Mouse (Mus musculus) olfactory bulb, adult 2 months (tissue): ENCODE data around the gene Rab14. TPM values are rescaled to one million over a fixed set of nuclear protein-coding genes. Genes with fewer than 3 reads are reported as not detected.

Experiments
- H3K27ac ChIP-seq: fragments of 200-500 bp; 2 replicates; pipeline ENCODE4 v1.5.1; 2012; ENCODE audit warnings: low read depth, low read length; ENCODE audit not compliant: insufficient read depth
- H3K4me1 ChIP-seq: fragments of 200-500 bp; 2 replicates; pipeline ENCODE4 v1.6.1; 2012; ENCODE audit warnings: low read length; ENCODE audit not compliant: control insufficient read depth, insufficient read depth
- H3K4me3 ChIP-seq: fragments of 200-500 bp; 2 replicates; pipeline ENCODE4 v1.5.1; 2012; ENCODE audit warnings: mild to moderate bottlenecking, low read depth, low read length, moderate library complexity; ENCODE audit not compliant: insufficient read depth
- CTCF ChIP-seq: fragments of 200-500 bp; IDR thresholded peaks from 2 replicates; pipeline ENCODE4 v1.5.1; 2012; ENCODE audit warnings: low read depth, mild to moderate bottlenecking, low read length, moderate library complexity; ENCODE audit not compliant: insufficient read depth
- POLR2A ChIP-seq: fragments of 200-500 bp; IDR thresholded peaks from 2 replicates; pipeline ENCODE4 v1.6.1; 2012; ENCODE audit warnings: mild to moderate bottlenecking, low read depth, low read length, moderate library complexity; ENCODE audit not compliant: insufficient read depth
- WGBS: fragments of 180-500 bp; shearing (Covaris S2); methylation state at CpG from one replicate; pipeline ENCODE4 v1.1.7; 2018; 5-methylcytosine and 5-hydroxymethylcytosine counted together
- polyA plus RNA-seq: library from polyadenylated mRNA; stranded (reverse); fragments of >200 nt; gene quantifications from 2 replicates; pipeline ENCODE4 v1.2.4, GENCODE M21; 2012; ENCODE audit warnings: low replicate concordance; ENCODE audit not compliant: missing spikeins, insufficient read depth, insufficient read length

The Rab14 gene
- polyA plus RNA-seq, result 306 and 317 TPM in 2 replicates

- peak within 1 kb of the TSS; percentile 95 for H3K4me3 ChIP-seq
- H3K27ac ChIP-seq, result peak within 1 kb of the TSS; percentile 96
- peak; percentile 83 for TF ChIP-seq POLR2A
- no peak for TF ChIP-seq CTCF
- H3K4me1 ChIP-seq, result no peaks in the 10 kb centered on the region
- under 1% methylated on average over 44 of the region's 47 CpGs for WGBS
Measured at GRCm38 (mm10) chr2:35200898-35201668, at the start of gene Rab14. Gene Rab14, minus strand, starts transcription at chr2:35201120.

GRCm38 (mm10) chr2:35247763-35248162 lies 46.8 kb upstream of the Rab14 start:
- Histone ChIP-seq H3K4me3 (no peak overlapping the region), H3K4me1 (peaks cover 5% of the 10 kb centered on the region; the same call in 1 of the 2 replicates), H3K27ac (no peak overlapping the region)
- 81% methylated on average over 5 of the region's 5 CpGs for whole genome bisulfite sequencing
- no peak for TF ChIP-seq CTCF
- no peak for TF ChIP-seq POLR2A

- TF ChIP-seq POLR2A (no peak), CTCF (no peak)
- Histone ChIP-seq H3K27ac (no peak overlapping the region), H3K4me3 (no peak overlapping the region), H3K4me1 (peaks cover 5% of the 10 kb centered on the region; the same call in 1 of the 2 replicates)
- 44% methylated on average over 3 of the region's 3 CpGs for WGBS
Measured at GRCm38 (mm10) chr2:35244241-35244640, 43.3 kb upstream of the Rab14 start.

GRCm38 (mm10) chr2:35235021-35235420 lies 34.1 kb upstream of the Rab14 start:
- TF ChIP-seq CTCF (no peak), POLR2A (no peak)
- Histone ChIP-seq H3K4me1 (peaks cover 11% of the 10 kb centered on the region), H3K27ac (no peak overlapping the region; the same call in 1 of the 2 replicates), H3K4me3 (no peak overlapping the region)
- WGBS, result 26% methylated on average over 6 of the region's 6 CpGs

GRCm38 (mm10) chr2:35233898-35234297 lies 33.0 kb upstream of the Rab14 start:
- no peak for TF ChIP-seq POLR2A
- TF ChIP-seq CTCF, result no peak
- peaks cover 11% of the 10 kb centered on the region for H3K4me1 ChIP-seq
- 71% methylated on average over 3 of the region's 3 CpGs for WGBS
- H3K27ac ChIP-seq, result no peak overlapping the region
- no peak overlapping the region for H3K4me3 ChIP-seq

GRCm38 (mm10) chr2:35232595-35233445 lies 31.9 kb upstream of the Rab14 start:
- no peak overlapping the region for H3K27ac ChIP-seq
- TF ChIP-seq CTCF, result no peak
- TF ChIP-seq POLR2A, result no peak
- peaks cover 11% of the 10 kb centered on the region for H3K4me1 ChIP-seq
- no peak overlapping the region for H3K4me3 ChIP-seq
- 49% methylated on average over 17 of the region's 17 CpGs for WGBS

- WGBS, result 57% methylated on average over 2 of the region's 2 CpGs
- H3K27ac ChIP-seq, result no peak overlapping the region
- peaks cover 11% of the 10 kb centered on the region for H3K4me1 ChIP-seq
- TF ChIP-seq CTCF, result no peak
- no peak for TF ChIP-seq POLR2A
- H3K4me3 ChIP-seq, result no peak overlapping the region
Measured at GRCm38 (mm10) chr2:35231871-35232270, 31.0 kb upstream of the Rab14 start.

GRCm38 (mm10) chr2:35230215-35230614 lies 29.3 kb upstream of the Rab14 start:
- peaks cover 11% of the 10 kb centered on the region for H3K4me1 ChIP-seq
- H3K4me3 ChIP-seq, result no peak overlapping the region
- TF ChIP-seq CTCF (no peak), POLR2A (no peak)
- 41% methylated on average over 8 of the region's 8 CpGs for WGBS
- no peak overlapping the region for H3K27ac ChIP-seq

GRCm38 (mm10) chr2:35228145-35228544 lies 27.2 kb upstream of the Rab14 start:
- TF ChIP-seq POLR2A (no peak), CTCF (no peak)
- Histone ChIP-seq H3K27ac (no peak overlapping the region), H3K4me3 (no peak overlapping the region), H3K4me1 (peaks cover 5% of the 10 kb centered on the region)
- WGBS, result 55% methylated on average over 4 of the region's 4 CpGs
